In the genomic region with DNA sequence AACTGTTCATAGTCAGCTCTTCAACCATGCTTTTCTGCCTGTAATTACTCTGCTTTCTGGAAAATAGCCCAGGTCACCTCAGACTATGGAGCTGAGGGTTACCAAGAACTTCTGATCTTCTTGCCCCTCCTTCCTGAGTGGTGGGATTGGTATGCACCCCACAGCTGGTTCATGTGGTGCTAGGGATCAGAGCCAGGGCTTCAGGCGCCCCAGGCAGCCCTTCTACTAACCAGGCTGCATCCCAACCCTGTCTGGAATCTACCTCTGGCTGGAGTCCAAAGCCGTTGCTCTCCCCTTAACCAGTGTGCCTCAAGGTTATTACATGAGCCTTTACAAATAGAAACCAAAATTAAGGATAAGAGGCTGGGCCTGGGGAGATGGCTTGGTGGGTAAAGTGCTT, we compare ENCODE assay signal across 8 mouse cellular contexts.
DNase-seq lines count a peak whose midpoint lies in the region; ATAC-seq lines count a peak whose summit lies in the region.
"Had no signal": no experiment of that assay in that cellular context is flagged by ENCODE, and none has a peak within 500 bp of the region (broad histone marks: within the 10 kb centered on the region; RNA-seq: fewer than 3 reads in every experiment).

No protein-coding gene starts in this region.

- no peak for DNase-seq in neural tube, embryonic 10.5 days (ENCODE audit: extremely low spot score, low spot score)
- DNase-seq in thymus, postnatal 0 days (ENCODE audit: low spot score), result no peak
- no peak for DNase-seq in layer of hippocampus, adult 8-10 months (ENCODE audit: low spot score in 2 of 2)

- H3K27me3 ChIP-seq in neural tube, embryonic 13.5 days, result no peaks in the 10 kb centered on the region
- H3K27me3 ChIP-seq in forebrain, embryonic 13.5 days, result no peaks in the 10 kb centered on the region
- H3K27me3 ChIP-seq in intestine, embryonic 15.5 days (replicated peaks), result no peaks in the 10 kb centered on the region
- no peaks in the 10 kb centered on the region for H3K27me3 ChIP-seq in midbrain, embryonic 16.5 days (ENCODE audit: control insufficient read depth, insufficient read depth, low read depth, low read length)

- H3K9me3 ChIP-seq in neural tube, embryonic 13.5 days, result no peaks in the 10 kb centered on the region
- H3K9me3 ChIP-seq in forebrain, embryonic 13.5 days (replicated peaks), result no peaks in the 10 kb centered on the region
- no peaks in the 10 kb centered on the region for H3K9me3 ChIP-seq in intestine, embryonic 15.5 days
- H3K9me3 ChIP-seq in midbrain, embryonic 16.5 days (replicated peaks; ENCODE audit: control insufficient read depth, low read length, poor library complexity, severe bottlenecking), result no peaks in the 10 kb centered on the region

- no peak overlapping the region for H3K9ac ChIP-seq in neural tube, embryonic 13.5 days
- H3K9ac ChIP-seq in forebrain, embryonic 13.5 days, result no peak overlapping the region
- no peak overlapping the region for H3K9ac ChIP-seq in intestine, embryonic 15.5 days
- H3K9ac ChIP-seq in midbrain, embryonic 16.5 days (ENCODE audit: low read depth, low read length), result no peak overlapping the region
- H3K9ac ChIP-seq: liver, embryonic 14.5 days had no signal

- 69% methylated on average over 2 of the region's 2 CpGs for WGBS in neural tube, embryonic 13.5 days
- WGBS in forebrain, embryonic 13.5 days, result 56% methylated on average over 2 of the region's 2 CpGs
- WGBS in intestine, embryonic 15.5 days, result 43% methylated on average over 2 of the region's 2 CpGs
- WGBS in midbrain, embryonic 16.5 days, result 50% methylated on average over 2 of the region's 2 CpGs

- H3K4me3 ChIP-seq in neural tube, embryonic 13.5 days, result no peak overlapping the region
- H3K4me3 ChIP-seq in forebrain, embryonic 13.5 days, result no peak overlapping the region
- H3K4me3 ChIP-seq in intestine, embryonic 15.5 days (replicated peaks), result no peak overlapping the region
- H3K4me3 ChIP-seq in midbrain, embryonic 16.5 days (ENCODE audit: low read depth, low read length), result no peak overlapping the region

- ATAC-seq in neural tube, embryonic 13.5 days (ENCODE audit: low read depth), result peak; percentile 62
- ATAC-seq in forebrain, embryonic 13.5 days, result peak; percentile 70
- ATAC-seq in intestine, embryonic 15.5 days, result peak; percentile 47
- ATAC-seq in midbrain, embryonic 16.5 days, result peak; percentile 60; the same call in 1 of the 2 replicates

- H3K36me3 ChIP-seq in neural tube, embryonic 13.5 days, result no peaks in the 10 kb centered on the region
- H3K36me3 ChIP-seq in forebrain, embryonic 13.5 days (ENCODE audit: poor library complexity, severe bottlenecking), result no peaks in the 10 kb centered on the region
- H3K36me3 ChIP-seq in intestine, embryonic 15.5 days, result no peaks in the 10 kb centered on the region
- no peaks in the 10 kb centered on the region for H3K36me3 ChIP-seq in midbrain, embryonic 16.5 days (ENCODE audit: control insufficient read depth, insufficient read depth, low read length)

- H3K27ac ChIP-seq in neural tube, embryonic 13.5 days (replicated peaks), result peak overlapping the region; percentile 35; the same call in 1 of the 2 replicates
- H3K27ac ChIP-seq in forebrain, embryonic 13.5 days, result peak overlapping the region; percentile 16; the same call in 1 of the 2 replicates
- no peak overlapping the region for H3K27ac ChIP-seq in intestine, embryonic 15.5 days
- H3K27ac ChIP-seq in midbrain, embryonic 16.5 days (ENCODE audit: low read length), result no peak overlapping the region
- H3K27ac ChIP-seq: liver, embryonic 14.5 days had no signal

- no peak overlapping the region for H3K4me2 ChIP-seq in neural tube, embryonic 13.5 days
- no peak overlapping the region for H3K4me2 ChIP-seq in forebrain, embryonic 13.5 days
- no peak overlapping the region for H3K4me2 ChIP-seq in intestine, embryonic 15.5 days (replicated peaks)
- H3K4me2 ChIP-seq in midbrain, embryonic 16.5 days (ENCODE audit: low read length), result no peak overlapping the region

- peaks cover 20% of the 10 kb centered on the region for H3K4me1 ChIP-seq in neural tube, embryonic 13.5 days (replicated peaks)
- peaks cover 23% of the 10 kb centered on the region for H3K4me1 ChIP-seq in forebrain, embryonic 13.5 days
- H3K4me1 ChIP-seq in intestine, embryonic 15.5 days (replicated peaks), result peaks cover 2% of the 10 kb centered on the region; the same call in 1 of the 2 replicates
- H3K4me1 ChIP-seq in midbrain, embryonic 16.5 days (ENCODE audit: control insufficient read depth, insufficient read depth, low read length), result no peaks in the 10 kb centered on the region

Comparison
In these comparisons a context has a peak if more than half of its experiments do, and no peak if none do; other contexts are left out.
1. H3K27ac ChIP-seq: peak in neural tube, embryonic 13.5 days (single experiment) and forebrain, embryonic 13.5 days (single experiment); none in intestine, embryonic 15.5 days (single experiment) and midbrain, embryonic 16.5 days (single experiment).
2. Peak in every context shown above with its lines, with median percentiles within 50 percentile points of each other: ATAC-seq.